Mouse (Mus musculus) lung, postnatal 25 days (tissue): Measurements from ENCODE around the gene Clasp2.
"Not testable (repeated sequence)": the region's sequence is repeated elsewhere in the genome, so short reads cannot be mapped to it uniquely, and the experiment has no call there.

Experiments used
- DNase-seq: peaks from one replicate; pipeline ENCODE4 v3.0.0; 2022; ENCODE audit warnings: low spot score

Clasp2 gene

GRCm38 (mm10) chr9:113741108-113741636 is at the start of gene Clasp2:
Gene Clasp2 (plus strand): TSS chr9:113741473.
- peak; percentile 86 for DNase-seq

- DNase-seq, result peak; percentile 34
Observed at GRCm38 (mm10) chr9:113701441-113702160, 39.7 kb upstream of the Clasp2 start.

GRCm38 (mm10) chr9:113706108-113706507 is 35.2 kb upstream of the Clasp2 start:
- no peak for DNase-seq

DNA sequence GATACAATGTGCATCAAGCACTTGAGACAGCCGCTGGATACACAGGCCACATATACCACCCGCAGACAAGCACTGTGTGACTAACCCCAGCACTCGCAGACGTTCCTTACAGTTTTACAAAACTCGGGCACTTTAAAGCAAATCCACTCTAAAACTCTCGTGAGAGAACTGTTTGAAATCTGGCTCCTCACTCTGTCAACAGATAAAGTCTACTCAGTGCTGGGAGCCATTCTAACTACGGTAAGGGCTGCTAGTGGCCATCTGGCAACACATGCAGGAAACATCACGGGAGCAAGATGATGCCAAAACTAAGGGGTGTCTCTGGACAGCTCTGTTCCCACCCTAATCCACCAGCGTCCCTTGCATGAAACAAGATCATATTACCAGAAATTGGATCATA is 34.4 kb upstream of the Clasp2 start:
- no peak for DNase-seq

DNA sequence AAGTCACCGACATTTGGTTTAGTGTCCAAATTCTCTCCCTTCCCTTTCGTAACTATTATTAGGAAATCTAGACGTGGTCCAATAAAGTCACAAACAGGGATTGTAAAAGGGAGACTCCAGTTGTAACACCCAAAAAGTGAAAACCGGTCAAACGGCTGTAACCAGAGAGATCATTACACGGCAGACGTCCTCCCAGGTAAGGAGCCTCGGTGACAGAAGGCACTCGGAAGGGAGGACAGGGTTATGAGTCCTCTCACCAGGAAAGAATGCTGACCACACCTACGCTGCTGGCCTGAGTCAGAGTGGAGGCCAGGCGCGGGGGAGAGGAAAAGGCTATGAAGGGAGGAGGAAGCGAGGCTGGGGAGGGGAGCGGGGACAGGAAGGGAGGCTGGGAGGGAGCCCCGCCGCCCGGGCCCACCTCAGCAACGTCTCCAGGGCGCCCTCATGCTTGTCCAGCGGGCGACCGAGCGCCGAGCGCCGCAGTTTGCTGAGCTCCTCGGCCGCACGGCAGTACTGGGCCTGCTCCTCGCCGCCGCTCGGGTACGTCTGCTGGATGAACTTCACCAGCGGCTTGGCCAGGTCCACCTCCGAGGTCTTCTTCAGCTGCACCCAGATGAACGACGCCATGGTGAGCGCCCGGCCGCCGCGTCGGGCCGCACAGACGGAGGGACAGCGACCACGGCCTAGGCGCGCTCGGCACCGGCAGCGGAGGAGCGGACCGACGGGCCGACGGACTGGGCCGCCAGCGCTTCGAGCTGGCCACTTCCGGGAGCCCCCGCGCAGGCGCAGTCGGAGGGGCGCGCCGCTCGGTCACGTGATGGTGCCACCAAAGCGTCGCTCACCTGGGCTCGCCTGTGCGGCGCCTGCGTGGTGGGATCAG is 33.6 kb upstream of the Clasp2 start, which contains the start of gene Pdcd6ip:
Gene Pdcd6ip, minus strand, starts transcription at position 779 of the 880 bp plus-strand sequence.
- DNase-seq, result peak; percentile 94

DNA sequence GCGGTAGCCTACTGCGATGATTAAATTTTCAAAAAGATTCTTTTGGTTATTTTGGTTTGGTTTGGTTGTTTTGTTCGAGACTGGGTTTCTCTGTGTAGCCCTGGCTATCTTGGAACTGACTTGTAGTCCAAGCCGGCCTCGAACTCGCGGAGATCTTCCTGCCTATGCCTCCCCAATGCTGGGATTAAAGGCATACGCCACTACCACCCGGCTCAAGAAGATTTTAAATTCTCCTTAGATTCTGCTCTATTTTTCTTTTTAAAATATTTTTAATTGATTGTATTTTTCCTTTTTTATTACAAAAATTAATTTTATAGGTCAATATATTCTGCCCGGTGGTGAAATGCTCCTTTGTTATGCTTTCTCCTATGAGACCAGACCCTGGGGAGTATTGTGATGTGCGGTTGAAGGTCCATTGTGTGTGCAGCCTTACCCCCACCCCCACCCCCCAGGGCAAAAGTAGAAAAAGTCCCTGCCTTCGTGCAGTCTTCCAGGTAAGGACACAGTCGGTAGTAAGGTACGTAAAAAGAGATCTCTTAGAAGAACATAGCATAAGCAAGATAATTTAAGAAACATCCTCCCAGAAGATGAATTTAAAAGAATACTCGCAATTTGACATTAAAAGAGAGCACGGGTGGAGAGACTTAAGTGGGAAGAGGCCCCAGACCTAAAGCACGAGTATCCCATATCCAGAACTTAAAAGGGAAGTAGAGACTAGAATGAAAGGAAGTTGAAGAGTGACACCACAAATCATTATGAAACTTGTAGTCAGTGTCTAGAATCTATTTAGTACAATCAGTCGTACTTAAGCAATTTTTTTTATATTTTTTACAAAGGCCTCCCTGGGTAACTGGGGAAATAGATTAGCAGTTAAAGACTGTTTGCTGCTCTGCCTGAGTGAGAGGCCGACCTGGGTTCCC is 32.7 kb upstream of the Clasp2 start:
- DNase-seq, result no peak

- DNase-seq, result no peak
Observed at GRCm38 (mm10) chr9:113710871-113711270, 30.4 kb upstream of the Clasp2 start.

GRCm38 (mm10) chr9:113719063-113719462 is 22.2 kb upstream of the Clasp2 start:
- DNase-seq, result no peak

DNA sequence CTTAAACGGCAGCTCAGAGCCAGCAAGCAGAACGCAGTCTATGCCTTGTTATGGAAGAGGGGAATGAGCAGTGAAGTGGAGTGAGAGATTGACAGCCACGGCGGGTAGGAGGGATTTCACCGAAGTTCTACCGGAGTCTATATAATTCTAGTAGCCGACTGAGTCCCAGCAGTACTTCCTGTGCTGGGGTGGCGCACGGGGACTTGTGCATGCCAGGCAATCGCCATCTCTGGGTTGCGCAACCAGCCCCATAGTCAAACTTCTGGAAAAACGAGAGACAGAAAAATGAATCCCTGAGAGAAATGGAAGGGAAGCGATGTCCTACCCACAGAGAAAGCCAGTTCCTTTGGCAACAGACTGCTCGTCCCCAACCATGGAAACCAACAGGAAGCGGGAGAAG is 16.6 kb upstream of the Clasp2 start:
- no peak for DNase-seq

- not testable (repeated sequence) for DNase-seq
Observed at GRCm38 (mm10) chr9:113725609-113726008, 15.7 kb upstream of the Clasp2 start.

DNA sequence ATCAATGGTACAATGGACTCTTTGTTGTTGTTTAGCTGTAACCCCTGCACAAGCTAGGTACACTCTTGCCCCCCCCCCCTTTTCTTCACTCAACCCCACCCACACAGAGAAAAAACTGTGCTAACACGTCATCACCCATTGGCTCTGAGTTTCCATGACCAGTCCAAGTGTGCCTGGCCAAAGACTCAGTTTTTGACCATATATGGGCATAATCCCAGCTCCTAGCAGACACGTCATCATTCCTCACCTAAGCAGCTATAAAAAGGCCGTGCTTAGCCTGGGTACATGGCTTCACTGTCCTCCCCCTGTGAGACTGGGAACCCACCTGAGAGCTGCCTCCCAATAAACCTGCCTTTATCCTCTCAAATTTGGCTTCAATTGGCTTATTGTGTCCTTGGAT is 15.1 kb upstream of the Clasp2 start:
- no peak for DNase-seq

DNA sequence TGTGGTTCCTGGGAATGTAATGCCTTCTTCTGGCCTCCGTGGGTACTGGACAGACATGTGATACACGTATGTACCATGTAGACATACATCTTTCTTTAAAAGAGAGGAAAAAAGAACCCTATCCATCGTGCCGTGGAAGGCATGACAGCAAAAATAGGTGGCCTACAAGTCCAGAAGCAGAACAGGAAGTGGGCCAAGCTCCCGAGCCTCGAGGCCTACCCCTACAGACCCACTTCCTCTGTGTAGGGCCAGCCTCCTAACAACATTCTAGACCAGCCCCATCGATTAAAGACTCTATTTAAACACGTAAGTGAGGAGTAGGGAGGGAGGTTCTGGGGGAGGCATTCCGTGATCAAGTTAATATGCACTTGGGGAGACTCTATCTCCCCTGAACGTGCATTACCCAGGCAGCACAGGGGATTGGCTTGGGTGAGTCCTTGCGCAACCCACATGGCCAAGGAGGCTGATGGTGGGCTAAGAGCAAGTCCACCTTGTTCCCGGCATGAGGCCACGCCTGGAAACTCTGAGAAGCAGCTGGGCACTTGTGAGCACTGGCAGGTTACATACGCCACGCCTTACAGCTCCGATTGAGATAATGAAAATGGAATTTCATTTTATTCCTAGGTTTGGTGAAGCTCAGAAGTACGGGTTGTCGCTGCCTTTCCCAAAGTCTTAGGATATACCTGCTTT is 14.1 kb upstream of the Clasp2 start:
- no peak for DNase-seq

GRCm38 (mm10) chr9:113731540-113731939 is 9.7 kb upstream of the Clasp2 start:
- DNase-seq, result no peak

GRCm38 (mm10) chr9:113735920-113736319 is 5.4 kb upstream of the Clasp2 start:
- no peak for DNase-seq

DNA sequence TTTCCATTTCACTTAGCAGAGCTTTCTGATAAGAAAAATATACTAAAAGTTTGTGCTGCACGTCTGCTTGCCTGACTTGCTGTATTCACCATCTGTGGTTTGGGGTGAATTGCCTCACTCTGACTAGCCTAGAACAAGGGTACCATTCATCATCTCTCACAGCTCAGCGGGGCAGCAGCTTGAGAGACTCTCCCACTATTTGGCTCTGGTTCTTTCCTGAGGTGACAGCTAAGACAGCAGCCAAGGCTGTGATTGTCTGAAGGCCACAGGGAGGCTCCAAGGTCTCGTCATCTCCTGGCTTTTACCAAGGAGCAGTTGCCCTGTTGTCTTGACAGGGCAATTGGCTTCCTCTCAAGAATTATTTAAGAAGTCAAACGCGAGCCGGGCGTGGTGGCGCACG is 3.3 kb upstream of the Clasp2 start:
- DNase-seq, result no peak

GRCm38 (mm10) chr9:113738941-113739340 is 2.3 kb upstream of the Clasp2 start:
- peak; percentile 52 for DNase-seq

GRCm38 (mm10) chr9:113741637-113742137 is 414 bp downstream of the Clasp2 start:
- peak; percentile 23 for DNase-seq

DNA sequence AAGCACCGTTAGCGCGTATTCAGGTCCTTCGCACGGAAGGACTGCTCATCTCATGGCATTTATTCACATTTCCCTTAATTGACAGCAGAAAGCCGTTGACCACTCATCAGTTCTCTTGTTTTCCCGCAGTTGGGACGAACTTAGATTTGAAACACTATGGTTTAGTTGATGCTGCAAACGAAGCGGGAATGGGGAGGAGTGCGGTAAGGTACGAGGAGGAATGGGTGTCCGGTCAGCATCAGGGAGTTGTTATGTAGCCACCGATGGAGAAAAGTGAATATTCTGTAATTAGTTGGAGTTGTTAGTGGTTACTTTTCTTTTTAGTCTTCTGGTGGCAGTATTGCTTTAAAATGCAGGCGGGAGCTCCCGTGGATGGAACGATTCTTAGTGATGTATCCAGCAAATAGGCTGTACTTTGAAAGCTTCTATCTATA is 1.1 kb downstream of the Clasp2 start:
- no peak for DNase-seq

GRCm38 (mm10) chr9:113743291-113743690 is 2.0 kb downstream of the Clasp2 start:
- DNase-seq, result no peak

- DNase-seq, result peak; percentile 29
Observed at GRCm38 (mm10) chr9:113749356-113749755, 8.1 kb downstream of the Clasp2 start.
